In the genomic region with DNA sequence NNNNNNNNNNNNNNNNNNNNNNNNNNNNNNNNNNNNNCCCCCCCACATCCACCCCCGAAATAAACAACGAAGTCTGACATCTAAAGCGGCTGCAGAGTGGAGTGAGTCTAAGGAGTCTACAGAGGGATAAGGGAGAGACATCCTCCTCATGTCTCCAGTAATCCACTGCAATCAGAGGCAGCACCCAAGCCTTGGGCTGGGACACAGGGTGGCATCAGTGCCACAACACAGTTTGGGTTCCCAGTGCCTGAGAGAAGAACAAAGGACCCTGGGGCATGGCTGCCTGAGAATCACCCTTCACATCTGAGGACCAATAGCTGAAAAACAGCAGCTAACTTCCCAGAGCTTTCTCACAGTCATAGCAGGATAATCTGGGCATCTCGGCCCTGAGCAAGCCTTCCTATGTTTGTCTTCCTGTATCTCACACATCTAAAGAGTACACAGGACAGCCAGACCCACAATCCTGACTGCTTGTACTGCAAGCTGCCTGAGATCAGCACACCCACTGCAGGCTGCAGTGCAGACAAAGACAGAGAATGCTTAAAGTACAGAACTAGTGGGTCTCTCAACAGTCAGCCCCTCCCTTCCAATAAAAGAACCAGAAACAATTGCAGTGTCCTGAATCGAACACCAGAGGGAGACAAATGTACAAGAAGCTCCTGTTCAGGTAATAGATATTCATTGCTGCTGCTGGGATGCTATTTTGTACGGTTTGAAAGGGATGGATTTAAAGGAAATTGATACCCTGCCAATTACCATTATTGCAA, we compare ENCODE assay signal across 9 mouse cellular contexts. TPM values are rescaled to one million over a fixed set of nuclear protein-coding genes. Genes with fewer than 3 reads are reported as not detected.
DNase-seq lines count a peak whose midpoint lies in the region; ATAC-seq and TF ChIP-seq lines count a peak whose summit lies in the region.
"Had no signal": no experiment of that assay in that cellular context is flagged by ENCODE, and none has a peak within 500 bp of the region (broad histone marks: within the 10 kb centered on the region; RNA-seq: fewer than 3 reads in every experiment).

No protein-coding gene starts in this region.

- H3K27me3 ChIP-seq in C2C12 (ENCODE audit: control insufficient read depth, insufficient read depth, insufficient read length), result no peaks in the 10 kb centered on the region
- no peaks in the 10 kb centered on the region for H3K27me3 ChIP-seq in forebrain, postnatal 0 days (ENCODE audit: insufficient read depth, low read length)
- H3K27me3 ChIP-seq in neural tube, embryonic 14.5 days (ENCODE audit: control insufficient read depth, insufficient read depth, low read length), result no peaks in the 10 kb centered on the region
- no peaks in the 10 kb centered on the region for H3K27me3 ChIP-seq in heart, embryonic 12.5 days (replicated peaks)
- H3K27me3 ChIP-seq: stomach, embryonic 15.5 days had no signal

- intact Hi-C loops in gastrocnemius, adult 2 months (cut with DNase I), result no loop called here
- intact Hi-C loops in left cerebral cortex, postnatal 4 days (cut with DNase I), result no loop called here

- no peak overlapping the region for H3ac ChIP-seq in C2C12 (ENCODE audit: control insufficient read depth, insufficient read length, low read depth)

- H3K27ac ChIP-seq in gastrocnemius, adult 2 months, result no peak overlapping the region
- no peak overlapping the region for H3K27ac ChIP-seq in forebrain, postnatal 0 days (ENCODE audit: low read depth, low read length)
- H3K27ac ChIP-seq in neural tube, embryonic 14.5 days (ENCODE audit: low read depth, low read length), result no peak overlapping the region
- no peak overlapping the region for H3K27ac ChIP-seq in heart, embryonic 12.5 days (ENCODE audit: poor library complexity, severe bottlenecking)
- H3K27ac ChIP-seq: stomach, embryonic 15.5 days had no signal

- ATAC-seq in forebrain, postnatal 0 days, result peak; percentile 83
- ATAC-seq in neural tube, embryonic 14.5 days (ENCODE audit: low read depth), result peak; percentile 80
- no peak for ATAC-seq in heart, embryonic 12.5 days (ENCODE audit: insufficient number of reproducible peaks, low FRiP score)

- H3K4me2 ChIP-seq in forebrain, postnatal 0 days (ENCODE audit: low read depth), result no peak overlapping the region
- no peak overlapping the region for H3K4me2 ChIP-seq in neural tube, embryonic 14.5 days (ENCODE audit: low read depth, low read length)
- no peak overlapping the region for H3K4me2 ChIP-seq in heart, embryonic 12.5 days
- H3K4me2 ChIP-seq: stomach, embryonic 15.5 days had no signal

- WGBS in forebrain, postnatal 0 days, result 57% methylated on average over 5 of the region's 6 CpGs
- WGBS in neural tube, embryonic 14.5 days, result 44% methylated on average over 4 of the region's 6 CpGs
- 54% methylated on average over 5 of the region's 6 CpGs for WGBS in heart, embryonic 12.5 days

- no peak overlapping the region for H3K4me3 ChIP-seq in gastrocnemius, adult 2 months
- no peak overlapping the region for H3K4me3 ChIP-seq in C2C12 (ENCODE audit: insufficient read depth, poor library complexity, severe bottlenecking)
- no peak overlapping the region for H3K4me3 ChIP-seq in forebrain, postnatal 0 days (ENCODE audit: low read depth, low read length)
- H3K4me3 ChIP-seq in neural tube, embryonic 14.5 days (ENCODE audit: low read depth, low read length), result no peak overlapping the region
- H3K4me3 ChIP-seq in heart, embryonic 12.5 days, result no peak overlapping the region
- H3K4me3 ChIP-seq: stomach, embryonic 15.5 days had no signal

- no peaks in the 10 kb centered on the region for H3K4me1 ChIP-seq in forebrain, postnatal 0 days (ENCODE audit: insufficient read depth)
- H3K4me1 ChIP-seq in neural tube, embryonic 14.5 days (ENCODE audit: control insufficient read depth, insufficient read depth, low read length), result no peaks in the 10 kb centered on the region
- H3K4me1 ChIP-seq in heart, embryonic 12.5 days (replicated peaks), result no peaks in the 10 kb centered on the region
- H3K4me1 ChIP-seq: stomach, embryonic 15.5 days had no signal

- TF ChIP-seq CTCF in gastrocnemius, adult 2 months (IDR thresholded peaks at IDR 0.05), result peak; percentile 50
- TF ChIP-seq CTCF in C2C12 (IDR thresholded peaks at IDR 0.05; ENCODE audit: control insufficient read depth, insufficient read depth, insufficient read length), result peak; percentile 0
- peak; percentile 82 for TF ChIP-seq CTCF in forebrain, postnatal 0 days (IDR thresholded peaks at IDR 0.05; ENCODE audit: low read depth)

- no peaks in the 10 kb centered on the region for H3K36me3 ChIP-seq in C2C12 (ENCODE audit: control insufficient read depth, insufficient read depth)
- no peaks in the 10 kb centered on the region for H3K36me3 ChIP-seq in forebrain, postnatal 0 days (ENCODE audit: insufficient read depth)
- no peaks in the 10 kb centered on the region for H3K36me3 ChIP-seq in neural tube, embryonic 14.5 days (ENCODE audit: control insufficient read depth, insufficient read depth, low read length)
- H3K36me3 ChIP-seq in heart, embryonic 12.5 days, result no peaks in the 10 kb centered on the region
- H3K36me3 ChIP-seq: stomach, embryonic 15.5 days had no signal

- H3K9ac ChIP-seq in forebrain, postnatal 0 days, result no peak overlapping the region
- no peak overlapping the region for H3K9ac ChIP-seq in neural tube, embryonic 14.5 days (replicated peaks; ENCODE audit: low read depth, low read length)
- H3K9ac ChIP-seq in heart, embryonic 12.5 days, result no peak overlapping the region
- H3K9ac ChIP-seq: stomach, embryonic 15.5 days had no signal

- no peaks in the 10 kb centered on the region for H3K9me3 ChIP-seq in forebrain, postnatal 0 days (ENCODE audit: low read length)
- no peaks in the 10 kb centered on the region for H3K9me3 ChIP-seq in neural tube, embryonic 14.5 days (ENCODE audit: control insufficient read depth, low read length)
- no peaks in the 10 kb centered on the region for H3K9me3 ChIP-seq in heart, embryonic 12.5 days (replicated peaks)
- H3K9me3 ChIP-seq: stomach, embryonic 15.5 days had no signal

- no peaks in the 10 kb centered on the region for H3K79me2 ChIP-seq in C2C12 (ENCODE audit: control insufficient read depth, insufficient read depth)

- DNase-seq in gastrocnemius, adult 2 months, result no peak
- DNase-seq in gastrocnemius, postnatal 25 days, result no peak
- peak; percentile 39 for DNase-seq in c-Kit-positive CD71-negative TER-119-negative erythroid progenitor cells, embryonic 14.5 days (ENCODE audit: low read depth)
- peak; percentile 83 for DNase-seq in forebrain, postnatal 0 days
- peak; percentile 12 for DNase-seq in left cerebral cortex, postnatal 4 days

- no peaks in the 10 kb centered on the region for H3K79me3 ChIP-seq in C2C12 (ENCODE audit: low read depth)

TF ChIP-seq in C2C12, 6 proteins besides CTCF, POLR2A, EP300 and RAD21:
- no peak for TF ChIP-seq MYOD1 (IDR thresholded peaks at IDR 0.05; ENCODE audit: control insufficient read depth, insufficient read length, low read depth)
- TF ChIP-seq FOSL1 (IDR thresholded peaks at IDR 0.05; ENCODE audit: insufficient read depth, low read length, poor library complexity, severe bottlenecking), result no peak
- TF ChIP-seq CEBPB (IDR thresholded peaks at IDR 0.05; ENCODE audit: low read depth), result no peak
- TF ChIP-seq MYOG (IDR thresholded peaks at IDR 0.05; ENCODE audit: control insufficient read depth, extremely low read depth, insufficient read length), result no peak
- no peak for TF ChIP-seq MAX (IDR thresholded peaks at IDR 0.05)
- no peak for TF ChIP-seq USF1 (IDR thresholded peaks at IDR 0.05; ENCODE audit: low read depth)

RNA-seq across cellular contexts. Expression of gene Smpdl3a, which starts 54.0 kb away (rescaled TPM):
- total RNA-seq in gastrocnemius, adult 2 months (2021), result 10 to 100 TPM; 66.4 to 74.7 TPM
- total RNA-seq in gastrocnemius, postnatal 25 days (2021), result 10 to 100 TPM; 37.6 to 47.7 TPM
- polyA plus RNA-seq in C2C12 (2012; fragmentation: generic; extraction: Trizol), result 3.8 TPM
- 31.0 and 32.5 TPM in 2 replicates for total RNA-seq in forebrain, postnatal 0 days (2014; rRNA removed)
- polyA plus RNA-seq in forebrain, postnatal 0 days (2015; fragmentation: Nextera tagmentation; extraction: Ambion mirVana), result 37.0 and 38.6 TPM in 2 replicates
- 10 to 100 TPM; 17.0 to 17.5 TPM for total RNA-seq in left cerebral cortex, postnatal 4 days (2021)
- polyA plus RNA-seq in neural tube, embryonic 14.5 days (2014; fragmentation: Nextera tagmentation; extraction: Ambion mirVana), result 42.2 and 43.4 TPM in 2 replicates
- 25.2 and 26.4 TPM in 2 replicates for polyA plus RNA-seq in heart, embryonic 12.5 days (2016; fragmentation: Nextera tagmentation; extraction: Ambion mirVana)

Comparison
In these comparisons a context has a peak if more than half of its experiments do, and no peak if none do; other contexts are left out.
1. DNase-seq: peak in c-Kit-positive CD71-negative TER-119-negative erythroid progenitor cells, embryonic 14.5 days (single experiment), forebrain, postnatal 0 days (single experiment) and left cerebral cortex, postnatal 4 days (single experiment); none in gastrocnemius, adult 2 months (single experiment) and gastrocnemius, postnatal 25 days (single experiment).
2. CTCF ChIP-seq: peak in every context shown above with its lines; median percentile 82 in forebrain, postnatal 0 days; 50 in gastrocnemius, adult 2 months; 0 in C2C12.